Mouse (Mus musculus) gastrocnemius, postnatal 4 days (tissue): ENCODE data around the gene Fam117a. TPM values are rescaled to one million over a fixed set of nuclear protein-coding genes. Genes with fewer than 3 reads are reported as not detected.

Experiments used
- DNase-seq, 2 experiments: peaks; one replicate each; pipeline ENCODE4 v3.0.0; 2021 to 2022; ENCODE audit warnings: low spot score in 2 of 2, mixed read lengths in 2 of 2
- long read RNA-seq, 2 experiments: library from polyadenylated mRNA; stranded (forward); transcript quantifications; one replicate each; pipeline ENCODE4 v2.0.0; 2021
- total RNA-seq, 2 experiments: library from RNA; stranded (reverse); gene quantifications; 2 replicates each; pipeline ENCODE4 v1.2.3; 2021

Fam117a gene
- total RNA-seq, result 10 to 100 TPM; 21.1 to 24.9 TPM
- long read RNA-seq, experiment 1, transcript Fam117a-201 (8 exons, 2,317 nt), result major isoform, 8 of 13 reads
- long read RNA-seq, experiment 1, partial matches to known transcripts, result 2 of 13 reads
- long read RNA-seq, experiment 1, other reads (novel, unspliced or antisense), result 3 of 13 reads
- long read RNA-seq, experiment 2, transcript Fam117a-201 (8 exons, 2,317 nt), result major isoform, 7 of 14 reads
- long read RNA-seq, experiment 2, partial matches to known transcripts, result 2 of 14 reads
- long read RNA-seq, experiment 2, other reads (novel, unspliced or antisense), result 5 of 14 reads

GRCm38 (mm10) chr11:95336568-95337128, at the start of gene Fam117a:
Fam117a (plus strand) TSS chr11:95337018.
- DNase-seq, result peak; percentile 74 to 86

GRCm38 (mm10) chr11:95291998-95292397, 44.8 kb upstream of the Fam117a start:
- DNase-seq, result no peak

- DNase-seq, result no peak
Observed at GRCm38 (mm10) chr11:95293017-95293624, 43.7 kb upstream of the Fam117a start.

GRCm38 (mm10) chr11:95295736-95296135, 41.1 kb upstream of the Fam117a start:
- no peak for DNase-seq

GRCm38 (mm10) chr11:95298146-95298545, 38.7 kb upstream of the Fam117a start:
- no peak for DNase-seq

GRCm38 (mm10) chr11:95299886-95300285, 36.9 kb upstream of the Fam117a start:
- no peak for DNase-seq

GRCm38 (mm10) chr11:95301772-95302171, 35.0 kb upstream of the Fam117a start:
- no peak for DNase-seq

GRCm38 (mm10) chr11:95305600-95305999, 31.2 kb upstream of the Fam117a start:
- DNase-seq, result no peak

GRCm38 (mm10) chr11:95307526-95307925, 29.3 kb upstream of the Fam117a start:
- no peak for DNase-seq

- peak; percentile 92 to 96 for DNase-seq
Observed at GRCm38 (mm10) chr11:95309510-95310006, 27.3 kb upstream of the Fam117a start.

GRCm38 (mm10) chr11:95310007-95310647, 26.7 kb upstream of the Fam117a start, which contains the start of gene Kat7:
Kat7 (minus strand) TSS chr11:95310246.
- DNase-seq, result peak; percentile 82 to 96

- DNase-seq, result no peak
Observed at GRCm38 (mm10) chr11:95310648-95311424, 26.0 kb upstream of the Fam117a start.

- no peak for DNase-seq
Observed at GRCm38 (mm10) chr11:95311425-95311807, 25.4 kb upstream of the Fam117a start.

- no peak for DNase-seq
Observed at GRCm38 (mm10) chr11:95315215-95315955, 21.4 kb upstream of the Fam117a start.

- no peak for DNase-seq
Observed at GRCm38 (mm10) chr11:95318116-95318515, 18.7 kb upstream of the Fam117a start.

- no peak for DNase-seq
Observed at GRCm38 (mm10) chr11:95319506-95319905, 17.3 kb upstream of the Fam117a start.

- DNase-seq, result no peak
Observed at GRCm38 (mm10) chr11:95320010-95320409, 16.8 kb upstream of the Fam117a start.

- DNase-seq, result no peak
Observed at GRCm38 (mm10) chr11:95324181-95324580, 12.6 kb upstream of the Fam117a start.

- DNase-seq, result no peak
Observed at GRCm38 (mm10) chr11:95325832-95326231, 11.0 kb upstream of the Fam117a start.

GRCm38 (mm10) chr11:95326243-95326642, 10.6 kb upstream of the Fam117a start:
- DNase-seq, result no peak
